Mouse (Mus musculus): ENCODE data around the gene Mdm1. TPM values are rescaled to one million over a fixed set of nuclear protein-coding genes. Genes with fewer than 3 reads are reported as not detected.

Gene Mdm1
- polyA plus RNA-seq, 1 experiment from 2014 or later: 3.9 TPM

GRCm38 (mm10) chr10:118110921-118111301 is 30.7 kb upstream of the Mdm1 start:
- no peak overlapping the region for H3K4me3 ChIP-seq (ENCODE audit: low read depth, low read length)
- H3K27me3 ChIP-seq (replicated peaks; ENCODE audit: control insufficient read depth, insufficient read depth, low read length): no peaks in the 10 kb centered on the region
- no peak for ATAC-seq
- no peaks in the 10 kb centered on the region for H3K4me1 ChIP-seq (replicated peaks; ENCODE audit: control insufficient read depth, insufficient read depth, low read length)
- no peaks in the 10 kb centered on the region for H3K36me3 ChIP-seq (ENCODE audit: control insufficient read depth, insufficient read depth)
- H3K9me3 ChIP-seq (ENCODE audit: control insufficient read depth): no peaks in the 10 kb centered on the region
- 59% methylated on average over 7 of the region's 7 CpGs for WGBS
- no peak overlapping the region for H3K9ac ChIP-seq (ENCODE audit: low read depth, low read length)
- no peak for TF ChIP-seq CTCF (IDR thresholded peaks at IDR 0.05; ENCODE audit: low read depth)
- no peak overlapping the region for H3K4me2 ChIP-seq (replicated peaks; ENCODE audit: low read depth)
- H3K27ac ChIP-seq (ENCODE audit: low read depth, low read length): no peak overlapping the region

- no peak overlapping the region for H3K4me2 ChIP-seq (replicated peaks; ENCODE audit: low read depth)
- H3K36me3 ChIP-seq (ENCODE audit: control insufficient read depth, insufficient read depth): no peaks in the 10 kb centered on the region
- no peaks in the 10 kb centered on the region for H3K9me3 ChIP-seq (ENCODE audit: control insufficient read depth)
- H3K9ac ChIP-seq (ENCODE audit: low read depth, low read length): no peak overlapping the region
- no peak overlapping the region for H3K27ac ChIP-seq (ENCODE audit: low read depth, low read length)
- no peak for TF ChIP-seq CTCF (IDR thresholded peaks at IDR 0.05; ENCODE audit: low read depth)
- 32% methylated on average over 7 of the region's 7 CpGs for WGBS
- no peaks in the 10 kb centered on the region for H3K4me1 ChIP-seq (replicated peaks; ENCODE audit: control insufficient read depth, insufficient read depth, low read length)
- ATAC-seq: no peak
- H3K4me3 ChIP-seq (ENCODE audit: low read depth, low read length): no peak overlapping the region
- H3K27me3 ChIP-seq (replicated peaks; ENCODE audit: control insufficient read depth, insufficient read depth, low read length): no peaks in the 10 kb centered on the region
Measured at GRCm38 (mm10) chr10:118111621-118112020, 30.0 kb upstream of the Mdm1 start.

- Histone ChIP-seq H3K4me3 (ENCODE audit: low read depth, low read length) (no peak overlapping the region), H3K4me2 (replicated peaks; ENCODE audit: low read depth) (no peak overlapping the region), H3K27me3 (replicated peaks; ENCODE audit: control insufficient read depth, insufficient read depth, low read length) (no peaks in the 10 kb centered on the region), H3K4me1 (replicated peaks; ENCODE audit: control insufficient read depth, insufficient read depth, low read length) (no peaks in the 10 kb centered on the region), H3K27ac (ENCODE audit: low read depth, low read length) (no peak overlapping the region), H3K9ac (ENCODE audit: low read depth, low read length) (no peak overlapping the region), H3K36me3 (ENCODE audit: control insufficient read depth, insufficient read depth) (no peaks in the 10 kb centered on the region), H3K9me3 (ENCODE audit: control insufficient read depth) (no peaks in the 10 kb centered on the region)
- whole genome bisulfite sequencing: 65% methylated on average over 11 of the region's 11 CpGs
- ATAC-seq: no peak
- no peak for TF ChIP-seq CTCF (IDR thresholded peaks at IDR 0.05; ENCODE audit: low read depth)
Measured at GRCm38 (mm10) chr10:118112294-118112893, 29.2 kb upstream of the Mdm1 start.

- H3K9ac ChIP-seq (ENCODE audit: low read depth, low read length): no peak overlapping the region
- no peaks in the 10 kb centered on the region for H3K27me3 ChIP-seq (replicated peaks; ENCODE audit: control insufficient read depth, insufficient read depth, low read length)
- no peak for TF ChIP-seq CTCF (IDR thresholded peaks at IDR 0.05; ENCODE audit: low read depth)
- no peaks in the 10 kb centered on the region for H3K36me3 ChIP-seq (ENCODE audit: control insufficient read depth, insufficient read depth)
- no peak for ATAC-seq
- H3K9me3 ChIP-seq (ENCODE audit: control insufficient read depth): no peaks in the 10 kb centered on the region
- no peak overlapping the region for H3K4me2 ChIP-seq (replicated peaks; ENCODE audit: low read depth)
- no peak overlapping the region for H3K27ac ChIP-seq (ENCODE audit: low read depth, low read length)
- no peak overlapping the region for H3K4me3 ChIP-seq (ENCODE audit: low read depth, low read length)
- 55% methylated on average over 9 of the region's 9 CpGs for WGBS
- H3K4me1 ChIP-seq (replicated peaks; ENCODE audit: control insufficient read depth, insufficient read depth, low read length): no peaks in the 10 kb centered on the region
Measured at GRCm38 (mm10) chr10:118113256-118113682, 28.3 kb upstream of the Mdm1 start.

- no peak overlapping the region for H3K4me3 ChIP-seq (ENCODE audit: low read depth, low read length)
- ATAC-seq: no peak
- H3K27ac ChIP-seq (ENCODE audit: low read depth, low read length): no peak overlapping the region
- 92% methylated on average over 1 of the region's 1 CpGs for WGBS
- no peak for TF ChIP-seq CTCF (IDR thresholded peaks at IDR 0.05; ENCODE audit: low read depth)
- H3K4me1 ChIP-seq (replicated peaks; ENCODE audit: control insufficient read depth, insufficient read depth, low read length): no peaks in the 10 kb centered on the region
- H3K9ac ChIP-seq (ENCODE audit: low read depth, low read length): no peak overlapping the region
- no peak overlapping the region for H3K4me2 ChIP-seq (replicated peaks; ENCODE audit: low read depth)
- no peaks in the 10 kb centered on the region for H3K36me3 ChIP-seq (ENCODE audit: control insufficient read depth, insufficient read depth)
- no peaks in the 10 kb centered on the region for H3K9me3 ChIP-seq (ENCODE audit: control insufficient read depth)
- no peaks in the 10 kb centered on the region for H3K27me3 ChIP-seq (replicated peaks; ENCODE audit: control insufficient read depth, insufficient read depth, low read length)
Measured at GRCm38 (mm10) chr10:118114271-118114670, 27.3 kb upstream of the Mdm1 start.

GRCm38 (mm10) chr10:118116456-118116855 is 25.2 kb upstream of the Mdm1 start:
- no peak for TF ChIP-seq CTCF (IDR thresholded peaks at IDR 0.05; ENCODE audit: low read depth)
- H3K36me3 ChIP-seq (ENCODE audit: control insufficient read depth, insufficient read depth): no peaks in the 10 kb centered on the region
- no peaks in the 10 kb centered on the region for H3K4me1 ChIP-seq (replicated peaks; ENCODE audit: control insufficient read depth, insufficient read depth, low read length)
- no peak overlapping the region for H3K4me2 ChIP-seq (replicated peaks; ENCODE audit: low read depth)
- no peaks in the 10 kb centered on the region for H3K27me3 ChIP-seq (replicated peaks; ENCODE audit: control insufficient read depth, insufficient read depth, low read length)
- H3K4me3 ChIP-seq (ENCODE audit: low read depth, low read length): no peak overlapping the region
- ATAC-seq: no peak
- no peak overlapping the region for H3K9ac ChIP-seq (ENCODE audit: low read depth, low read length)
- no peak overlapping the region for H3K27ac ChIP-seq (ENCODE audit: low read depth, low read length)
- WGBS: 98% methylated on average over 2 of the region's 2 CpGs
- H3K9me3 ChIP-seq (ENCODE audit: control insufficient read depth): no peaks in the 10 kb centered on the region

Data from intestine, postnatal 0 days (tissue).